In genomic region chr10:62049782-62050192, GRCm38 (mm10) we compare ENCODE assay signal across 10 mouse cellular contexts.
DNase-seq lines count a peak whose midpoint lies in the region; ATAC-seq lines count a peak whose summit lies in the region.
"Had no signal": no experiment of that assay in that cellular context is flagged by ENCODE, and none has a peak within 500 bp of the region (broad histone marks: within the 10 kb centered on the region; RNA-seq: fewer than 3 reads in every experiment).

No protein-coding gene starts in this region.

- no peak overlapping the region for H3K4me3 ChIP-seq in heart, embryonic 10.5 days
- H3K4me3 ChIP-seq in kidney, embryonic 16.5 days (ENCODE audit: low read length) = no peak overlapping the region

- no peaks in the 10 kb centered on the region for H3K36me3 ChIP-seq in heart, embryonic 10.5 days
- H3K36me3 ChIP-seq in kidney, embryonic 16.5 days (ENCODE audit: insufficient read depth, low read length) = no peaks in the 10 kb centered on the region

- 0 out of 2 replicates have a peak, but pooled peaks have one; percentile 31 for ATAC-seq in kidney, embryonic 16.5 days (ENCODE audit: low FRiP score, low TSS enrichment)
- ATAC-seq: forebrain, embryonic 16.5 days had no signal

- H3K27ac ChIP-seq in heart, embryonic 10.5 days = peak overlapping the region; percentile 65
- H3K27ac ChIP-seq in kidney, embryonic 16.5 days (ENCODE audit: low read length) = no peak overlapping the region

- DNase-seq in gastrocnemius, adult 18-20 months (ENCODE audit: low spot score) = peak; percentile 83
- no peak for DNase-seq in gastrocnemius, postnatal 4 days (ENCODE audit: low spot score in 2 of 2)
- DNase-seq in heart, embryonic 10.5 days (ENCODE audit: low spot score) = peak; percentile 82
- peak; percentile 43 for DNase-seq in lung, postnatal 25 days (ENCODE audit: low spot score)
- no peak for DNase-seq in left cerebral cortex, adult 18-20 months (ENCODE audit: low spot score in 2 of 2)
- no peak for DNase-seq in layer of hippocampus, adult 9-11 months
- DNase-seq in cerebellum, postnatal 14 days = no peak
- DNase-seq: cerebellum, adult 11-12 months had no signal

- H3K4me1 ChIP-seq in heart, embryonic 10.5 days = peaks cover 13% of the 10 kb centered on the region
- no peaks in the 10 kb centered on the region for H3K4me1 ChIP-seq in kidney, embryonic 16.5 days (ENCODE audit: insufficient read depth, low read length)

- H3K9me3 ChIP-seq in heart, embryonic 10.5 days = no peaks in the 10 kb centered on the region
- H3K9me3 ChIP-seq in kidney, embryonic 16.5 days (ENCODE audit: low read length) = no peaks in the 10 kb centered on the region

- H3K9ac ChIP-seq in kidney, embryonic 16.5 days (replicated peaks; ENCODE audit: low read length) = no peak overlapping the region

- 5% methylated on average over 2 of the region's 3 CpGs for WGBS in heart, embryonic 10.5 days
- 0% methylated on average over 3 of the region's 3 CpGs for WGBS in kidney, embryonic 16.5 days

- no peaks in the 10 kb centered on the region for H3K27me3 ChIP-seq in heart, embryonic 10.5 days (ENCODE audit: insufficient read depth, poor library complexity, severe bottlenecking)
- no peaks in the 10 kb centered on the region for H3K27me3 ChIP-seq in kidney, embryonic 16.5 days (ENCODE audit: insufficient read depth, low read length)

- H3K4me2 ChIP-seq in kidney, embryonic 16.5 days (replicated peaks; ENCODE audit: low read depth, low read length) = no peak overlapping the region

Comparison
In these comparisons a context has a peak if more than half of its experiments do, and no peak if none do; other contexts are left out.
1. DNase-seq: peak in gastrocnemius, adult 18-20 months (single experiment), heart, embryonic 10.5 days (single experiment) and lung, postnatal 25 days (single experiment); none in gastrocnemius, postnatal 4 days (0 of 2), left cerebral cortex, adult 18-20 months (0 of 2), layer of hippocampus, adult 9-11 months (single experiment) and cerebellum, postnatal 14 days (0 of 2).